In genomic region chr16:77421001-77421400, GRCm38 (mm10) we compare ENCODE assay signal across 12 mouse cellular contexts.
DNase-seq lines count a peak whose midpoint lies in the region; ATAC-seq and TF ChIP-seq lines count a peak whose summit lies in the region.
"Had no signal": no experiment of that assay in that cellular context is flagged by ENCODE, and none has a peak within 500 bp of the region (broad histone marks: within the 10 kb centered on the region; RNA-seq: fewer than 3 reads in every experiment).

No protein-coding gene starts in this region.

- WGBS in forebrain, embryonic 11.5 days, result 29% methylated on average over 6 of the region's 6 CpGs
- WGBS in limb, embryonic 10.5 days, result 64% methylated on average over 6 of the region's 6 CpGs
- WGBS in neural tube, embryonic 12.5 days, result 17% methylated on average over 6 of the region's 6 CpGs

- DNase-seq in left cerebral cortex, adult 2 months (ENCODE audit: extremely low spot score in 1 of 2, low spot score in 2 of 2), result no peak
- DNase-seq in left cerebral cortex, adult 18-20 months (ENCODE audit: low spot score in 2 of 2), result no peak
- DNase-seq in forebrain, embryonic 11.5 days (ENCODE audit: low spot score), result no peak
- DNase-seq in limb, embryonic 10.5 days (ENCODE audit: low spot score), result no peak
- DNase-seq in urinary bladder, adult 2 months (ENCODE audit: low spot score), result no peak
- no peak for DNase-seq in Muller cell, postnatal 12 days (ENCODE audit: inconsistent ontology term)
- DNase-seq: cerebellum, adult 9-10 months; lung, adult 18-20 months; thymus, adult 2 months had no signal

- peak overlapping the region; percentile 48 for H3K9ac ChIP-seq in forebrain, embryonic 11.5 days (ENCODE audit: low read length)
- H3K9ac ChIP-seq in neural tube, embryonic 12.5 days, result peak overlapping the region; percentile 74
- H3K9ac ChIP-seq: heart, embryonic 12.5 days had no signal

- H3K36me3 ChIP-seq in forebrain, embryonic 11.5 days (ENCODE audit: control insufficient read depth, insufficient read depth, low read length), result no peaks in the 10 kb centered on the region; the same call in 1 of the 2 replicates
- no peaks in the 10 kb centered on the region for H3K36me3 ChIP-seq in limb, embryonic 10.5 days
- no peaks in the 10 kb centered on the region for H3K36me3 ChIP-seq in neural tube, embryonic 12.5 days
- H3K36me3 ChIP-seq: heart, embryonic 12.5 days had no signal

- peak overlapping the region; percentile 43 for H3K4me3 ChIP-seq in left cerebral cortex, adult 2 months
- peak overlapping the region; percentile 23 for H3K4me3 ChIP-seq in forebrain, embryonic 11.5 days (ENCODE audit: low read depth, low read length)
- no peak overlapping the region for H3K4me3 ChIP-seq in limb, embryonic 10.5 days
- H3K4me3 ChIP-seq in neural tube, embryonic 12.5 days, result peak overlapping the region; percentile 43
- H3K4me3 ChIP-seq: heart, embryonic 12.5 days had no signal

- intact Hi-C loops in left cerebral cortex, adult 2 months (cut with DNase I), result loop anchor here (1.0 to 5.0 kb wide), 2 partner anchors 90 to 221 kb away; no protein-coding TSS in a partner anchor

- TF ChIP-seq CTCF in left cerebral cortex, adult 2 months (IDR thresholded peaks at IDR 0.05), result no peak

- H3K27me3 ChIP-seq in forebrain, embryonic 11.5 days (ENCODE audit: control insufficient read depth, insufficient read depth, low read length), result no peaks in the 10 kb centered on the region
- no peaks in the 10 kb centered on the region for H3K27me3 ChIP-seq in limb, embryonic 10.5 days (ENCODE audit: low read depth, poor library complexity, severe bottlenecking)
- H3K27me3 ChIP-seq in neural tube, embryonic 12.5 days (replicated peaks), result no peaks in the 10 kb centered on the region
- H3K27me3 ChIP-seq: heart, embryonic 12.5 days had no signal

- ATAC-seq in forebrain, embryonic 11.5 days (replicated peaks; ENCODE audit: low FRiP score), result no peak
- no peak for ATAC-seq in neural tube, embryonic 12.5 days (ENCODE audit: low FRiP score, low read depth)
- ATAC-seq in granulocyte monocyte progenitor cell, adult 5-6 weeks (replicated peaks; ENCODE audit: poor library complexity, severe bottlenecking), result no peak

- H3K4me2 ChIP-seq in forebrain, embryonic 11.5 days (ENCODE audit: low read depth, low read length, severe bottlenecking), result peak overlapping the region; percentile 47
- peak overlapping the region; percentile 65 for H3K4me2 ChIP-seq in neural tube, embryonic 12.5 days (replicated peaks)
- H3K4me2 ChIP-seq: heart, embryonic 12.5 days had no signal

- peak overlapping the region; percentile 87 for H3K27ac ChIP-seq in left cerebral cortex, adult 2 months
- H3K27ac ChIP-seq in forebrain, embryonic 11.5 days (ENCODE audit: low read depth, low read length), result peak overlapping the region; percentile 92
- H3K27ac ChIP-seq in limb, embryonic 10.5 days, result peak overlapping the region; percentile 67; the same call in 1 of the 2 replicates
- peak overlapping the region; percentile 96 for H3K27ac ChIP-seq in neural tube, embryonic 12.5 days

- H3K4me1 ChIP-seq in forebrain, embryonic 11.5 days (replicated peaks; ENCODE audit: control insufficient read depth, insufficient read depth, low read length), result peaks cover 14% of the 10 kb centered on the region
- peaks cover 46% of the 10 kb centered on the region for H3K4me1 ChIP-seq in limb, embryonic 10.5 days
- no peaks in the 10 kb centered on the region for H3K4me1 ChIP-seq in neural tube, embryonic 12.5 days

- H3K9me3 ChIP-seq in forebrain, embryonic 11.5 days (ENCODE audit: control insufficient read depth, low read length), result no peaks in the 10 kb centered on the region
- H3K9me3 ChIP-seq in limb, embryonic 10.5 days (replicated peaks), result no peaks in the 10 kb centered on the region
- H3K9me3 ChIP-seq in neural tube, embryonic 12.5 days, result no peaks in the 10 kb centered on the region
- H3K9me3 ChIP-seq: heart, embryonic 12.5 days had no signal
